Mouse (Mus musculus) right cerebral cortex, adult 2 months (tissue): ENCODE data around the gene Gm3045.
A peak's percentile ranks its signal among the peaks of the same experiment; 100 is the strongest.

Experiments used
- DNase-seq, 2 experiments: peaks; one replicate each; pipeline ENCODE4 v3.0.0; 2021 to 2022; ENCODE audit warnings: low spot score in 2 of 2

The Gm3045 gene

GRCm38 (mm10) chr13:56438211-56439075 is 12.0 kb downstream of the Gm3045 start, which contains the start of gene Slc25a48:
Gene Slc25a48 (plus strand): TSS chr13:56438355.
- DNase-seq = peak in 1 of 2 experiments; percentile 23

- no peak for DNase-seq
Observed at GRCm38 (mm10) chr13:56443411-56443810, 17.0 kb downstream of the Gm3045 start.

- DNase-seq = no peak
Observed at GRCm38 (mm10) chr13:56444112-56444511, 17.7 kb downstream of the Gm3045 start.

GRCm38 (mm10) chr13:56444996-56445395 is 18.6 kb downstream of the Gm3045 start:
- no peak for DNase-seq

- DNase-seq = no peak
Observed at GRCm38 (mm10) chr13:56449239-56450030, 23.0 kb downstream of the Gm3045 start.

- DNase-seq = no peak
Observed at GRCm38 (mm10) chr13:56450035-56450434, 23.6 kb downstream of the Gm3045 start.

- no peak for DNase-seq
Observed at GRCm38 (mm10) chr13:56458001-56458400, 31.6 kb downstream of the Gm3045 start.

- DNase-seq = no peak
Observed at GRCm38 (mm10) chr13:56461460-56461859, 35.1 kb downstream of the Gm3045 start.

GRCm38 (mm10) chr13:56462791-56463190 is 36.4 kb downstream of the Gm3045 start:
- DNase-seq = no peak

GRCm38 (mm10) chr13:56463261-56463660 is 36.9 kb downstream of the Gm3045 start:
- no peak for DNase-seq

- no peak for DNase-seq
Observed at GRCm38 (mm10) chr13:56463750-56464149, 37.4 kb downstream of the Gm3045 start.

- DNase-seq = no peak
Observed at GRCm38 (mm10) chr13:56467786-56468185, 41.4 kb downstream of the Gm3045 start.

- no peak for DNase-seq
Observed at GRCm38 (mm10) chr13:56468536-56468935, 42.1 kb downstream of the Gm3045 start.

GRCm38 (mm10) chr13:56471211-56471610 is 44.8 kb downstream of the Gm3045 start:
- no peak for DNase-seq

GRCm38 (mm10) chr13:56471951-56472350 is 45.6 kb downstream of the Gm3045 start:
- DNase-seq = peak in 1 of 2 experiments; percentile 18

- no peak for DNase-seq
Observed at GRCm38 (mm10) chr13:56472661-56473060, 46.3 kb downstream of the Gm3045 start.

- peak; percentile 30 to 55 for DNase-seq
Observed at GRCm38 (mm10) chr13:56475363-56475762, 49.0 kb downstream of the Gm3045 start.

GRCm38 (mm10) chr13:56476790-56477189 is 50.4 kb downstream of the Gm3045 start:
- DNase-seq = no peak

GRCm38 (mm10) chr13:56477271-56477670 is 50.9 kb downstream of the Gm3045 start:
- DNase-seq = peak; percentile 24 to 46

GRCm38 (mm10) chr13:56478027-56478426 is 51.6 kb downstream of the Gm3045 start:
- no peak for DNase-seq

- DNase-seq = no peak
Observed at GRCm38 (mm10) chr13:56482146-56482545, 55.8 kb downstream of the Gm3045 start, which contains the start of gene Il9. Gene Il9 (minus strand): TSS chr13:56482246.
